Mouse (Mus musculus) hindbrain, embryonic 15.5 days (tissue): Measurements from ENCODE around the gene Deaf1. TPM values are rescaled to one million over a fixed set of nuclear protein-coding genes. Genes with fewer than 3 reads are reported as not detected.

ENCODE experiments used
- ATAC-seq: fragments of 200-750 bp; cut with Nextera tagmentation; 2 replicates; pipeline ENCODE4 v1.8.0; 2017; ENCODE audit warnings: low read depth, moderate number of reproducible peaks, moderate TSS enrichment; ENCODE audit not compliant: low FRiP score
- H3K27ac ChIP-seq: fragments of 300-500 bp; sonication (generic); replicated peaks from 2 replicates; pipeline ENCODE4 v1.5.1; 2015; ENCODE audit warnings: mild to moderate bottlenecking, inconsistent platforms
- H3K27me3 ChIP-seq: fragments of 300-500 bp; sonication (generic); 2 replicates; pipeline ENCODE4 v1.6.1; 2015; ENCODE audit warnings: control low read depth, inconsistent platforms
- H3K36me3 ChIP-seq: fragments of 300-500 bp; sonication (generic); 2 replicates; pipeline ENCODE4 v1.6.1; 2015; ENCODE audit warnings: control low read depth, inconsistent platforms
- H3K4me1 ChIP-seq: fragments of 300-500 bp; sonication (generic); replicated peaks from 2 replicates; pipeline ENCODE4 v1.6.1; 2015; ENCODE audit warnings: control low read depth, inconsistent platforms
- H3K4me2 ChIP-seq: fragments of 300-500 bp; sonication (generic); 2 replicates; pipeline ENCODE4 v1.6.1; 2015; ENCODE audit warnings: moderate library complexity, mild to moderate bottlenecking, inconsistent platforms
- H3K4me3 ChIP-seq: fragments of 300-500 bp; sonication (generic); 2 replicates; pipeline ENCODE4 v1.5.1; 2015; ENCODE audit warnings: mild to moderate bottlenecking, inconsistent platforms
- H3K9ac ChIP-seq: fragments of 300-500 bp; sonication (generic); 2 replicates; pipeline ENCODE4 v1.6.1; 2015; ENCODE audit warnings: inconsistent platforms
- H3K9me3 ChIP-seq: fragments of 300-500 bp; sonication (generic); 2 replicates; pipeline ENCODE4 v1.6.1; 2016; ENCODE audit warnings: control low read depth, inconsistent platforms
- WGBS: fragments of 180-500 bp; shearing (Covaris S2); methylation state at CpG from one replicate; pipeline ENCODE4 v1.1.7; 2015; 5-methylcytosine and 5-hydroxymethylcytosine counted together
- polyA plus RNA-seq: library from polyadenylated mRNA; unstranded; fragments of >200 nt; fragmentation: Nextera tagmentation; extraction: Ambion mirVana; gene quantifications from 2 replicates; pipeline ENCODE4 v1.2.1, GENCODE M21; 2015

The Deaf1 gene
- polyA plus RNA-seq, 1 experiment from 2014 or later: 205 TPM

DNA sequence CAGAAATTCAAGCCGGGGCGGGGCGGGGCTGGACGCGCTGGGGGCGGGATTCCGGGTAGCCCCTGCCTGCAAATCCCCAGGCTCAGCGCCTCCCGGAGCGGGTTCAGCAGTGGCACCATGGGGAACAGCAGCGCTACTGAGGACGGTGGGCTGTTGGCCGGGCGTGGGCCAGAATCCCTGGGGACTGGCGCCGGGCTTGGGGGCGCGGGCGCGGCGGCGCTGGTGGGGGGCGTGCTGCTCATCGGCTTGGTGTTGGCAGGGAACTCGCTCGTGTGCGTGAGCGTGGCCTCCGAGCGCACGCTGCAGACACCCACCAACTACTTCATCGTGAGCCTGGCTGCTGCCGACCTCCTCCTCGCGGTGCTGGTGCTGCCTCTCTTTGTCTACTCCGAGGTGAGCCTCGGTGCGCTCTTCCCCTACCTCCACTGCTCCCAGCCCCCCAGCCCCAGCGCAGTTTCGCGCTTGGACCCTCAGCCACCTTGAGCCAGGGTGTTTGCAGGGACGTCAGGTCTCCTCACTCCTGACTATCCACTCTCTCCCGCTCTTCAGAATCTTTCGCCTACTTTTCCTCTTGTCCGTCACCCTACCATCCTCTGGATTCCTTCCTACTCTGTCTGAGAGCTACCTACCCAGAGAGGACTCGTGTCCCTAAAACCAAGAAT is 35.4 kb downstream of the Deaf1 start, which contains the start of gene Drd4:
Gene Drd4, plus strand, starts transcription at position 86 of the 662 bp plus-strand sequence.
- H3K4me2 ChIP-seq: peak within 1 kb of the TSS; percentile 99
- H3K36me3 ChIP-seq: peaks cover 4% of the 10 kb centered on the region
- H3K4me1 ChIP-seq: peaks cover 34% of the 10 kb centered on the region
- 2% methylated on average over 46 of the region's 46 CpGs for WGBS
- peaks cover 57% of the 10 kb centered on the region for H3K27me3 ChIP-seq
- peak; percentile 53; the same call in 1 of the 2 replicates for ATAC-seq
- H3K27ac ChIP-seq: no peak within 1 kb of the TSS
- H3K9ac ChIP-seq: peak within 1 kb of the TSS; percentile 61
- peak within 1 kb of the TSS; percentile 57 for H3K4me3 ChIP-seq
- H3K9me3 ChIP-seq: no peaks in the 10 kb centered on the region

- Histone ChIP-seq H3K27me3 (peaks cover 24% of the 10 kb centered on the region), H3K36me3 (no peaks in the 10 kb centered on the region), H3K4me2 (no peak overlapping the region), H3K4me1 (peaks cover 17% of the 10 kb centered on the region), H3K9ac (no peak overlapping the region), H3K9me3 (no peaks in the 10 kb centered on the region), H3K27ac (no peak overlapping the region), H3K4me3 (no peak overlapping the region)
- 85% methylated on average over 3 of the region's 3 CpGs for WGBS
- no peak for ATAC-seq
Observed at GRCm38 (mm10) chr7:141288042-141288441, 39.4 kb downstream of the Deaf1 start.

- no peak overlapping the region for H3K27ac ChIP-seq
- ATAC-seq: no peak
- no peaks in the 10 kb centered on the region for H3K9me3 ChIP-seq
- H3K4me2 ChIP-seq: no peak overlapping the region
- H3K36me3 ChIP-seq: no peaks in the 10 kb centered on the region
- H3K27me3 ChIP-seq: no peaks in the 10 kb centered on the region
- WGBS: 89% methylated on average over 4 of the region's 4 CpGs
- H3K4me3 ChIP-seq: no peak overlapping the region
- no peak overlapping the region for H3K9ac ChIP-seq
- H3K4me1 ChIP-seq: peaks cover 10% of the 10 kb centered on the region
Observed at GRCm38 (mm10) chr7:141282756-141283155, 44.7 kb downstream of the Deaf1 start.

- Histone ChIP-seq H3K27me3 (no peaks in the 10 kb centered on the region), H3K4me2 (no peak overlapping the region), H3K4me1 (peaks cover 10% of the 10 kb centered on the region), H3K9me3 (no peaks in the 10 kb centered on the region), H3K9ac (no peak overlapping the region), H3K27ac (no peak overlapping the region), H3K4me3 (no peak overlapping the region), H3K36me3 (no peaks in the 10 kb centered on the region)
- no peak for ATAC-seq
- WGBS: 43% methylated on average over 6 of the region's 6 CpGs
Observed at GRCm38 (mm10) chr7:141281442-141281841, 46.0 kb downstream of the Deaf1 start.

- Histone ChIP-seq H3K4me2 (peak within 1 kb of the TSS; percentile 100), H3K4me3 (peak within 1 kb of the TSS; percentile 55), H3K36me3 (no peaks in the 10 kb centered on the region), H3K4me1 (peaks cover 10% of the 10 kb centered on the region), H3K27ac (no peak within 1 kb of the TSS), H3K9ac (peak within 1 kb of the TSS; percentile 59), H3K27me3 (no peaks in the 10 kb centered on the region), H3K9me3 (no peaks in the 10 kb centered on the region)
- peak; percentile 80 for ATAC-seq
- 2% methylated on average over 46 of the region's 46 CpGs for WGBS
Observed at GRCm38 (mm10) chr7:141278766-141279590, 48.5 kb downstream of the Deaf1 start, which contains the start of gene Sct. Sct (minus strand) TSS chr7:141279133.

DNA sequence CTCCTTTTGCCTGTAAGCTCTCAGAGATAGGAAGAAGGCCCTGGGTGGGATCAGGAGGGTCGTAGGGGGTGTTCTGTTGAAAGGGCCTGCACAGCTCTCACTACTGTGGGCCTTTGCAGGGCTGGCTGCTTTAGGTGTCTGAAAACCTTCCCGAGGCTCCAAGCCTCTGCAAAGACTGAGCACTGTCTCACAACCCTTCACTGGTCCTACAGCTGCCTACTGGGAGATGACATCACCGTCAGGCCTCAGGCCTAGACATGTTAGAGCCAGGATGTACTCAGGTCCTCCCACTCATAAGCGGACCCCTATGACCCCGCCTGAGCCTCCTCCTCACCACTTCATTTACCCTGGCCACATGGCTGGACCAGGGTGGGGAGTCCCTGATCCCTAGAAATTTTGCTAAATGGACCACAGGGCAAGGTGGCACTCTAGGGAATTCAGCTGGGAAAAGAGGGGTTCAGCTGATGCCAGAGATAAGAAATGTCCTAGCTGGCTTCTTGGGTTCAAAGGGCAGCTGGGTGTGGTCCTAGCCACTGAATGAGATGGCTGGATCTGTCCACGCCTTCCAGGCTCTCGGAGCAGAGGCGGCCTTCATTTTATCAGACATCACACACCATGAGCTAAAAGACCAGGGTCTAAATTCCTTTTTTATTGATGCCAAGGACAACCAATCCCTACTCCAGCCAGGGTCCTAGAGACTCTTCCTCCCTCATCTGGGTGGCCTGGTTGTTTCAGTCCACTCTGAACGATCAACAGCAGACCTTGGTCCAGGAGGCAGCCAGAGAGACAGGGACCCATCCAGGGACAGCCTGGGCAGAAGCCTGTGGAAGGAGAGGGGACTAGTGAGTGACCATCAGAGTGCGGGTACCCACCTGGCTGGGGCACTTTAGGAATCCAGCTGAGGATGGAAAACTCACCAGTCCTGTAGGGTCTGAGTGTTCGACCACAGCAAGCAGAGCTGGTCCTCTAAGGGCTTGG is 49.5 kb downstream of the Deaf1 start:
- WGBS: 86% methylated on average over 11 of the region's 11 CpGs
- H3K4me2 ChIP-seq: peak overlapping the region; percentile 100
- no peak overlapping the region for H3K27ac ChIP-seq
- H3K27me3 ChIP-seq: no peaks in the 10 kb centered on the region
- no peaks in the 10 kb centered on the region for H3K36me3 ChIP-seq
- peaks cover 10% of the 10 kb centered on the region for H3K4me1 ChIP-seq
- ATAC-seq: 0 out of 2 replicates have a peak, but pooled peaks have one; percentile 14
- peak overlapping the region; percentile 55; the same call in 1 of the 2 replicates for H3K4me3 ChIP-seq
- no peak overlapping the region for H3K9ac ChIP-seq
- H3K9me3 ChIP-seq: no peaks in the 10 kb centered on the region

DNA sequence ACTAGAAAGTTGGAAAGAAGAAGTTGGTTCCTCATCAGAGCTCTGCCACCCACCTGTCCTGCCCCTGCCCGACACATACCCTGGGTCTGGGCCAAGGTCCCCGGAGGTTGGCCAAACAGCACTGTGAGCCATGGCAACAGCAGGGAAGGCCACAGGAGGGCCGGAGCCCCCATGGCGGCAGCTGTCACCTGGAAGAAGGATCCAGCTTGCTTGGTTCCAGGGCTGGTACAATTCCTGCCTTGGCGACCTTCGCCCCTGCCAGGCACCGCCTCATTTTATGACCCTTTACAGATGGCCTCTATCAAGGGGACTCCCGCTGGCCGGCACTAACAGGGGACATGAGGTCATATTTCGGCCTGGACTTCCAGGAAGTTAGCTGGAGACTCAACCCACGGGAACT is 50.9 kb downstream of the Deaf1 start, which contains the start of gene Cdhr5:
Gene Cdhr5, minus strand, starts transcription at position 241 of the 400 bp plus-strand sequence.
- ATAC-seq: no peak
- no peaks in the 10 kb centered on the region for H3K9me3 ChIP-seq
- no peak within 1 kb of the TSS for H3K27ac ChIP-seq
- H3K9ac ChIP-seq: no peak within 1 kb of the TSS
- no peak within 1 kb of the TSS for H3K4me2 ChIP-seq
- peaks cover 10% of the 10 kb centered on the region for H3K4me1 ChIP-seq
- H3K4me3 ChIP-seq: no peak within 1 kb of the TSS
- 78% methylated on average over 11 of the region's 11 CpGs for WGBS
- no peaks in the 10 kb centered on the region for H3K36me3 ChIP-seq
- no peaks in the 10 kb centered on the region for H3K27me3 ChIP-seq

DNA sequence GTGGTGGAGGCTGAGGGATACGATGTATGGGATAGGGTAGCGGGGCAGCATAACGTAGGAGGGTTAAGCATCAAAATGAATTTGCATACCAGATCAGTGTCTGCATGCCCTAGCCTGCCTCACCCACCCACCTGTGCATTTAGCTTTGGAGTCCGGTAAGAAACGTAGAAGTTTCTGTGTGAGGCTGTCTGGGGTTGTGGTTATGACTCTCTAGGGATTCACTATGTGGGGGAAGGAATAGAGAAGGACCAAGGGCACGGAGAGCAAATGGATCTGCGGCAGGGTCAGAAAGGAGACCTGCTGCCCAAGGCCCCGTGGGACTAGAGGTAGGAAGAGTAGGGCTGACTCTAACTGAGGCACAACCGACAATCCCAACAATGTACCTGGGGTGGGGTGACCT is 52.1 kb downstream of the Deaf1 start:
- no peak overlapping the region for H3K9ac ChIP-seq
- H3K4me1 ChIP-seq: peaks cover 10% of the 10 kb centered on the region
- no peaks in the 10 kb centered on the region for H3K9me3 ChIP-seq
- no peaks in the 10 kb centered on the region for H3K36me3 ChIP-seq
- WGBS: 85% methylated on average over 9 of the region's 9 CpGs
- no peak overlapping the region for H3K27ac ChIP-seq
- ATAC-seq: no peak
- H3K4me2 ChIP-seq: no peak overlapping the region
- H3K27me3 ChIP-seq: no peaks in the 10 kb centered on the region
- no peak overlapping the region for H3K4me3 ChIP-seq

- Histone ChIP-seq H3K27ac (no peak overlapping the region), H3K36me3 (no peaks in the 10 kb centered on the region), H3K4me1 (peaks cover 7% of the 10 kb centered on the region), H3K9me3 (no peaks in the 10 kb centered on the region), H3K4me2 (no peak overlapping the region), H3K9ac (no peak overlapping the region), H3K27me3 (no peaks in the 10 kb centered on the region), H3K4me3 (no peak overlapping the region)
- ATAC-seq: no peak
- 95% methylated on average over 3 of the region's 3 CpGs for WGBS
Observed at GRCm38 (mm10) chr7:141270631-141271030, 56.9 kb downstream of the Deaf1 start.

DNA sequence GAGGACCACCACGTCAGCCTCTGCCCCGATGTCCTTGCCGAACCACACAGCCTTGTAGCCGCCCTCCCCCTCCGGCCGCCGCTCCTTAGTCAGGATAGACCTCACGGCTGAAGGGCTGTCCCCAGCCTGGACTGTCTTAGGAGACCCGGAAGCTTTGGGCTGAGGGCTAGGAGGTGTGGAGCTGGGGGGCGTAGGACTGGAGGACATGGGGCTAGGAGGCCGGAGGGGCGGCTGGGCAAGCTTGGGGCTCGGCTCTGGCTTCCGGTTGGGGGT is 58.3 kb downstream of the Deaf1 start:
- Histone ChIP-seq H3K4me1 (peaks cover 8% of the 10 kb centered on the region), H3K4me3 (no peak overlapping the region), H3K4me2 (no peak overlapping the region), H3K9me3 (no peaks in the 10 kb centered on the region), H3K36me3 (0 out of 2 replicates have a peak, but pooled peaks cover under 1% of the 10 kb centered on the region), H3K27me3 (no peaks in the 10 kb centered on the region), H3K9ac (no peak overlapping the region), H3K27ac (no peak overlapping the region)
- no peak for ATAC-seq
- 87% methylated on average over 14 of the region's 14 CpGs for WGBS

DNA sequence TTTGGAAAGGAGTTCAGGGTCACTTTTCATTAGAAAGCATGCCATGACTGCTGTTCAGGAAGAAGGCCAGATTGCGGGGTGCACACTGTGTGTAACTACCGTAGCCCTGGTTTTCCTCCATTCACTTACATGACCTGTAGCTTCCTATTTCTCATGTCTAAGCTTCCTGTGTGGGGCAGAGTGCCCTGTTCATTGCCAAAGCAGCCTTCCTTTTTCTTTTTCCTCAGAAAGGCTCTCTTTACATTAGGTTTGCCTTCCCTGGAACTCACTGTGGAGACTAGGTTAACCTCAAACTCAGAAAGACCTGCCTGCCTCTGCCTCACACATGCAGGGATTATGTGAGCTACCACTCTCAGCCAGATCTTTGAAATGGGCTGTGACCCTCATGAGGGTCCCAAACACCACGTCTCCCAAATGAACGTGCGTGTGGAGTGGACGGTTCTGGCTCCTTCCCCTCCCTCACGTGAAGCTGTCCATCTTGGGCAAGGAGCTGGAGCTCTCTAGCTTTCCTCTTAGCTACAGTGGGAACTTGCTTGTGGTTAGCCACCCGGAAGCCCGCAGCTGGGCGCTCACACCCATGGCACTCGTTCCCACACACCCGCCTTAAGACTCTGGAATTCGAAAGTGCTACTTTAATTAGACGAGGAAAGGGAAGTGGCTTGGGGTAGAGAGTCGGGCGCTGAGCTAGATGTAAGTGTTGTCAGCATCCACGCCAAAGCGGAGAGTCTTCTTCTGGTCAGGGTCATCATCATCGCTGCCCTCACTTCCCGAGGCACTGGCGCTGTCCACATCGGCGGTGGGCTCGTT is 58.8 kb downstream of the Deaf1 start:
- Histone ChIP-seq H3K4me3 (no peak overlapping the region), H3K9me3 (no peaks in the 10 kb centered on the region), H3K36me3 (peaks cover 6% of the 10 kb centered on the region; the same call in 1 of the 2 replicates), H3K4me1 (peaks cover 8% of the 10 kb centered on the region), H3K9ac (no peak overlapping the region), H3K4me2 (no peak overlapping the region), H3K27ac (no peak overlapping the region), H3K27me3 (no peaks in the 10 kb centered on the region)
- ATAC-seq: no peak
- 84% methylated on average over 24 of the region's 24 CpGs for WGBS
